Mouse (Mus musculus) ovary, postnatal 36 days (tissue): Measurements from ENCODE around the gene St6galnac3.

Experiments
- DNase-seq: peaks from one replicate; pipeline ENCODE4 v3.0.0; 2022; ENCODE audit warnings: low spot score, mixed read lengths

St6galnac3 gene

DNA sequence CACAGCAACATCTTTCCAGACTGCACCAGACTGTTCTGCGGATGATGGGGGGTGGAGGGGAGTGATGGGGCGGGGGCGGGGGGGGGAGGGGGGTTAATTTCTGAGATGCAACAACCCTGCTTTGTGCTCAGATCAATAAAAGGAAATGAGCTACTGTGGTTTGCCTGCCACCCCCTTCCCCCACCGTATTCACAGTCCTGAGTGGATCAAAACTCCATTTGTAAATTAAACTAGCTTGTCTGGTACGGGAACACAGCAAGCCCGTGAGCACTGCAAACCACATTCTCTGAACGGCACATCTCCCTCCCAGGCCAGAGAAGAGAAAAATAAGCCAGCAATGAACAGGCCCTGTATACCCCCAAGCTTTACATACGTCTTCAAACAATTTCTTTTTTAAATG is 76.3 kb downstream of the St6galnac3 start:
- no peak for DNase-seq

DNA sequence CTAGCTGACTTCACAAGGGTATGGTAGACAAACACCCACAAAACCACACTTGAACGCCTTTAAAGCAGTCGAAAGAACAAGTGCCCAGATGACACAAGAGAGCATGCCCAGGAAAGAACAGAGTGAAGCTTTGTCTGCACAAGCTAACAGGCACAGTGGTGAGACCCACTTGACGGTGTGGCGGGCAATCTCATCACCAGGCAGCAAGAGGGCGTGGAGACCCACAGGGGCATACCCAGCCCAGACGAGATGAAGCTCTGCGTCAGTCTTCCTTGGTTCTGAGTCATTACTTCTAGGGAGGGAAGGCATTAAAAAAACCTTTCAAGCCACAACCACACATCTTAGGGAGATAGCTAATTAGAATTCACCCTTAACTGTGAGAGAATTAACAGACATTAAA is 79.2 kb downstream of the St6galnac3 start:
- no peak for DNase-seq

DNA sequence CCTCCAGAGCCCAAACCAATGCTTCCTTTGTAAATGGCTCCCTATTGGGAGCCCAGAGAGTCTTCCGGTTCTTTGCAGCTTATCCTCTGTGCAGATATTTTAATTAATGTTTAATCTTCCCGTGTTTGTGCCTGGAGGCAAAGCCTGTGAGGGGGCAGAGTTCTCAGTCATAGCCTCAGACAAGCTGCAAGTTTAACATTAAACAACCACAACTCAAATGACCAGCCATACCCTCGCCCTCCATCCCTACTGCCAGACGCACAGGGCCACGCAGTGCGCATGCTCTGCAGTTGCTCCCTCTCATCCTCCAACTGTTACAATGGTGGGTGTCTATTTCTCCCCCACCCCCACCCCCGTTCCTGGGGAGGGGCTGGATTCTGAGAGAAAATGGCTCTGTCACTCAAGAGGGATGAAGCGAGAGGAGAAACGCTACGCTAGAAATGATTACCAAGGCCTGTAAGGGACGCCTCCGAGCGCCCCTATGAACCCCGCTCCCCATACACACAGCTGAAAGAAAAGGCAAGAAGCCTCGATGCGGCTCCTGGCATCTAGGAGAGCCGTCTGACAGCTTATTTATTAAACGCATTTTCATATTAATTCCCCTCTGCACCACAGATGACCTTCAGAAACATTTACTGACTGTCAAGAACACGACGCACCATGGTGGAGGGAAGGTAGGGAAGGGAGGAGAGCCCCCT is 81.0 kb downstream of the St6galnac3 start:
- DNase-seq = no peak

DNA sequence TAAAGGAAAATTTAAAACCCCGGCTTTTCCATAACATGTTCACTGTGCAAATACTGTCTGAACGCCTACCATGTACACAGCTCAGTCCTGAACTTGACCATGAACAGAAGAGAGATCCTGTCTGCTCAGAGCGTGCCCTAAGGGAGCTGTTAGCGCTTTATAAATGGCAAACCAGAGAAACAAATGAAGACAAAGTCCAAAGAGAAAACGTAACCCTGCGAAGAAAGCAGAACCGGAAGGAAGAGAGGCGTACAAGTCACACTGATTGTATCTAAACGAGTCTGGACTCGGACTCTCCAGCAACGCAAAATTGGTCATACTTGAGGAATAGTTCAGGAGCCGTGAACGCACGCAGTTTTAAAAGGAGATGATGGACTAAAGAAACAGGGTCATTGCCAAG is 82.1 kb downstream of the St6galnac3 start:
- DNase-seq = no peak

DNA sequence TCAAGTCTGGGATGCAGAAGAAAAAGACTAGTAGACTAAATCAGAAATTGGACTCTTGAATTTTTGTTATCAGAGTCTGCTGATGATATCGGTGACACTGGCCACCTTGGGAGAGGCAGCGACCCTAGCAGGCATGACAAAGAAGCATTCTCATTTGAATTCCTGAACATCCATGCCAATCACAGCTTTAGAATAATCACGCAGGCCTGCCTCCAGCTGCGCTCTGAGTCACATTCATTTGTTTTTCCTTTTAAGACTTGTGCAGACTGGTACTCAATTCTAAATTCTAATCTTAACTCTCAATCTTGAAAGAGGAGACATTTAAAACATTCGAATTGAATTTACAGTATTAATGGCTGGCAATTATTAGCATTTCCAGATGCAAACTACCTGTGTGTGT is 83.2 kb downstream of the St6galnac3 start:
- no peak for DNase-seq

DNA sequence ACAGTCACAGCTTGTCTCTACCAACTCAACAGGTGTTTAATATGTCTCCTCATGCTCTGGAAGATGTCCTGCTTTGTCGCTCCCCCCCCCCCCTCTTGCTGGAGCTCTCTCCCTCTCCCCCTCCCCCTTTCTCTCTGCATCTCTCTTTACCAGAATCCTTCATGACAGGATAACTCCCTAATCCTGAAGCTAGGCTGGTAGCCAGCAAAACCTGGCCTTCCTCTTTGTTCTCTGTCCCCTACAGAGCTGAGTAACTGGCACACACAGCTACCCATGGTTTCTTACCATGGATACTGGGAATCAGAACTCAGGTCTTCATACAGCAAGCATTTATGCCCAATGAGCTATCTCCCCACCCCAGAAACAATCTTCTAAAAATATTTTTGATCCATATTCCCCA is 87.6 kb downstream of the St6galnac3 start:
- DNase-seq = no peak

DNA sequence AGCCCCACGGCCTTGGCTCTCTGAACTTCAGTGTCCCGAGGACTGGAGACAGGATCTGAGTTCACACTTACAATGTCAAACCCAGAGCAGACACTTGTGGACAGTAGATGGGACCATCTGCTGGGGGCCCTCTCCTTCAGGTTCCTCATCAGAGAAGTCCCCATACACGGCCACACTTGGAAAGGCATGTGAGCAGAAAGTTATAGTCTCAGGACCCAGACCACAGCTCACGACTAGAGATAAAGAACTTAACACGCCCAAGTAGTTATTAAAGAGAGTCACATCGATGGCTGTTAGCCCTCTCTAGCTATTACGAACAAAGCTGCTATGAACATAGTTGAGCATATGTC is 88.2 kb downstream of the St6galnac3 start:
- no peak for DNase-seq

DNA sequence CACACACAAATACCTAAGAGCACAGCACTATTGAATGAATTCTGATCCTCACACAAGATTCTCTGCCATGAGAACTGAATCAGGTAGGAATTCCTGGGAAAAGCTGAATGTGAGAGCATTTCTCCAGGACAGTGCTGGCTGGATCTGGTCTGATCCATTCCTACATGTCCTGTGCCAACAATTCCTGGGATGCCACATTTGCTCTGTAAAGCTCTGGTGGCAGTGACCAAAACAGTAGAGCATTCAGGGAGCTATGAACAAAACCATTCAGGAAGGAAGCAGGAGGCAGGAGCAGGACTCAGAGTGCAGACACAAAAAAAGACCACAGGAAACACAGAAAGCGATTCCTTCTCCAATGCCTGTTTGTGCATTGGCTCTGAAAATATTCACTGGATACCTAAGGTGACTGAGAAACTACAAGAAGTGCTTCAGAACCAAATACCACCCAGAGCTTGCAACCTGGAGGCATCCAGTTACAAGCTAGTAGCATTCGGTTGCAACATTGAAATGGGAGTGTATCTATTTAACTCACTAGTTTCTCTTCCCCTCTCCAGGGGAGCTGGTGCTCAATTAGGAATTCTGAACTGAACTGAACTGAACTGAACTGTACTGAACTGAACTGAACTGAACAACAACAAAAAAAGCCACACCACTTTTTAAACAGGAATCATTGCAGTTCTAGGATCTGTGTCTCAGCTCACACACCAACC is 88.7 kb downstream of the St6galnac3 start:
- no peak for DNase-seq

DNA sequence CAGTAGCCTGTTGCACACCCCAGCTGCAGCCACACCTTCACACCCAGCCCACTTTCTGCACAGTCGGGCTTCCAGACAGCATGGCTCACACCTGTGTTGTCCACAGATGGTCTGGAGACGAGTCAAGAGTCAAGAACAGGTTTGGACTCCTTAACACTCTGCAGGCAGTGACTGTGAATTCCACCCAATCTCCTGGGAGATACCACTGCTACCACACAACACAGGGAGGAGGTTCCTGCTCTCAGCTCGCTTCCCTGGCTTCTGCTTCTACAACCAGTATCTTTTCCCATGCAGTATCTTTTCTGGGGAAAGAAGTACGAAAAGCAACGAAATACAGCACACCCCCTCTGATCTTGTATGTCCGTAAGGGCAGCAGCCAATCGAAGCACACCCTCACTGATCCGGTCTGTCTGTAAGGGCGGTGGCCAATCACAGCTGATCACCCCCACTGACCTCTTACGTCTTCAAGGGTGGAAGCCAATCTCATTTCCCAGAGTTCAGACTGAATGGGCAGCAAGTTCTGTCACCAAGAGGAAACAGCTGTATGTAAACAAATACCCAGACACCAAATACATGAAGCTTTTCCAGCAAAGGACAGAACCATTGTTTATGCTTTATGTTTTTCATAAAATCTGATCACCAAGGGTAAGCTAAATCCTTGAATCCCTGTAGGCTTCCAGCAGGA is 92.8 kb downstream of the St6galnac3 start:
- DNase-seq = no peak

DNA sequence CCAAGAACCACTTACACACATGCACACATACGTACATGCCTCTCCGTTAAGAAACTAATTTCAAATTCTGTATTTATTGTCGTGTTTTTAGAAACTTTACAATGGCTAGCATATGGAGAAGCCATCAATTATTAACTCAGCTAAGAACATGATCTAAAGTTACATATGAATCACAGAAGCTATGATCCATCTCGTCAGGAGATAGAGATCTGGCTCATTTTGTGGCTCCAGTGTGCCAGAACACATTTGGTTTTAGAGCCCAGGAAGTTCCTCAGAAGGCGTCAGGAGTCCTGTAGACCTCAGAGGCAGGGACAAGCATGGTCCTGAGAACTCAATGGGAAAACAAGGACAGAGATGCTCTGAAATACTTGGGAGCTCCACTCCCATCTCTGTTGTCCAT is 98.7 kb downstream of the St6galnac3 start:
- DNase-seq = no peak

DNA sequence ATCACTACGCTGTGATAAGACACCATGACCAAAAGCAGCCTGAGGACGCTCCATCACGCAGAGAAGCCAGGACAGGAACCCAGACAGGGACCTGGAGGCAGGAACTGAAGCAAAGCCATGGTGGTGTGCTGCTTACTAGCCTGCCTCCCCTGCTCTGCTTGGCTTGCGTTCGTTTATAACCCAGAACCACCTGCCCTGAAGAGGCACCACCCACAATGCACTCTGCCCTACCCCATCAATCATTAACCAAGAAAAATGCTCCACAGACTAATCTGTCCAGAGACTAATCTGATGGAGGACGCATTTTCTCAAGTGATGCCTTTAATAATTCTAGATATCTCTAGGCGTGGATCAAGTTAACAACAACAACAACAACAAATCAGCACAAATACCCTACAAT is 106.0 kb downstream of the St6galnac3 start:
- no peak for DNase-seq

DNA sequence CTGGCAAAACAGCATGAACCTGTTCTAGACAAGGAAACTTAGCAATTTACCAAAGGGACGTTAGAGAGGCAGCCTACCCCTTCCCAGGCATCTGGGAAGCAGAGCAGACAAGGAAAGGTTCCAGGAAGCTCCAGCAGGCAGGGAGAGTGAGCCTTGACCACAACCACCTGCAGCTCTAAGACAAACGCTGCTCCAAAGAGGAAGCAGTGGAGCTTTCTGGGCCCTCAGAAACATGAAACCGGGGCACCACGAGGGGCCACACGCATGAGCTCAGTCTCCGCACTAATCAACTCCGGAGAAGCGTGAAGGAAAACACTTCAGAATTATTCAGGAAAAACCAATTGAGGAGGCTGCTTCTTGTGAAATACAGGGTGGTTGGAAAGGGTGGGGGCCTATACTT is 108.1 kb downstream of the St6galnac3 start:
- DNase-seq = no peak

DNA sequence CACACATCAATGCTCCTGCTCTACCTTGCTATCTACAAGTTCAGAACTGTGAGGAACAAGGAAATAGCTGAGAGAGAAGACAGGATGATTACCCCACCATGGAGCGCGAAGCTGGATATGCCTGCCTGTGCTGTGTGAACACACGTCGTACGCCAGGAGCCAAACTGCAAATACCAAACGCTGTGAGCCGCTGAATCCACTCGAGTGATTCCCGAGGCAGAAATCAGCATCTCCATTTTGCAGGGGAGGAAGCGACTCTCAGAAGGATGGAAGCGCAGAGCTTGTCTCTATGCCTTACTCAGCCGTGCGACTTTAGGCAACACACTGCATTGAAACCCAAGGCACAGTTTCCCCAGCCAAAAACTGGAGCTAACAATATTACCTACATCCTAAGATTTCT is 114.7 kb downstream of the St6galnac3 start:
- no peak for DNase-seq

DNA sequence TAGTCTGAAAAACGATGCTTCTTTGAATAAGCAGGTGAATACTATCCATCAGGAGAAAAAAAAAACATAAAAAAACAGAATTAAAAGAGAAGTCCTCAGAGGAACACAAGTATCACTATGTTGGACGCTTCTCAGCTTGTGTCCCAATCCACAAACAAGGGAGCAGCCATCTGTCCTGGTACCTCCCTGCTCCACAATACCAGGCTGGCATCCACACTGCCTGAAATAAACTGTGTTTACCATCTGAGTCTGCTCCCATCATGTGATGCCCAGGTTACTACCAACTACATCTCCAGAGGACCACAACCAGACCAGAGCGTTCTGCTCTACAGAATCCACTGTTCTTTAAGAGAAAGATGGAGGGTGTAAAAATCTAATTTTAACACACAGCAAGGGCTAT is 118.6 kb downstream of the St6galnac3 start:
- DNase-seq = no peak

DNA sequence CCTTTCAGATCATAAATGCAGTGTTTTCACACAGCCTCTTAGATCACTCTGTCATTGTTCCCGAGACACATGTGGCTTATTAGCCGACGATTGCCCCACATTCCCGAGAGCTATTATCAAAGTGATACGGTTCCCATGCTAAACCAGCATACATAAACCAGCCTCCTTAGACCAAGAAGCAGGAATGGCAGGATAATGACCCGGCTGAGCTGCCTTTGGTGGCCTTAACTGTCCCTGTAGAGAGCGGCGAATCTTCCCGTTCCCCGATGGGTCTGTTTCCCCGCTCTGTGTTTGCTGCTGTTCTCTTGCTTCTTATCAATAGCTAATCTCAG is 119.2 kb downstream of the St6galnac3 start:
- DNase-seq = no peak

DNA sequence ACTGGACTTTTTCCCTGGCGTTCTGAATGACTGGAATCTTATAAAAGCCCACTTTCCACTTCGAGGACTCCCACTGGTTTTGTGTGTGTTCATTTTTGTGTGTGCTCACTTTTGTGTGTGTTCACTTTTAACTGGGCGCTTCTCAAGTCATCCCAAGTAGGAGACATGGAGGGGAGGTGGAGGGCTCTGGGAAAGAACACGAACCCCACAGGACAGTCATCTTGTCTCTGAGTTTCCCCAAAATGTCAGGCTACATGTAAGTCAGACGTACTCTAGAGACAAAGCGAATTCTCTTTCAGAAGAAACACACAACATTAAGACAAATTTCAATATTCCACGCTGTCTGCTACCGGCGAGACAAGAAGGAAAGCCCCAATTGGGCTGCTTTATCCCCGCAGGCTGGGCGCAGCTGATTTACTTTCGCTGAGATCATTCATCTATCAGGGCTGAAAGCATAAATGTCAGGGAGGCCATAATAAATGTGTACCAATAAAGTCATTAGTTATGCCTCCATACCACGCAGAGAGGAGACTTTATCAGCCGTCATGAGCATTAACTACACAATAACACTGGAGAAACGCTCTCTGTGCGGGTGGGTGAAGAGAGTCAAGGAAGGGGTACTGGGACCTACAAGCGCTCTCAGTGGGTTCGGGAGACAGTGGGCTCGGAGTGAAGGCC is 119.7 kb downstream of the St6galnac3 start:
- no peak for DNase-seq

DNA sequence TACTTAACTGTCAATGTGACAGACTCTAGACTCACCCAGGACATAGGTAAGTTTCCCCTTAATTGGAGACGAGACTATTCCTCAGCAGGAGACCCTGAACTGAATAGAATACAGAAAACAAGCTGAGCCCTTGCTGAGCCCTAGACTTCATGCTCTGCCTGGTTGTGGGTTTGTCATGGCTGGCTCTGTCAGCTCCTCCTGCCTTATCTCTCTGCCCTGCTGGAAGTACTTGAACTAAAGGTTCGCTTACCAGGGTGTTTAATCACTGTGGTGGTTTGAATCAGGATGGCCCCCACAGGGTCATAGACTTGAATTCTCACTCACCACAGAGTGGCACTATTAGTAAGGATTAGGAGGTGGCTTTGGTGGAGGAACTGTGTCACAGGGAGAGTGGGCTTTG is 125.8 kb downstream of the St6galnac3 start:
- no peak for DNase-seq

DNA sequence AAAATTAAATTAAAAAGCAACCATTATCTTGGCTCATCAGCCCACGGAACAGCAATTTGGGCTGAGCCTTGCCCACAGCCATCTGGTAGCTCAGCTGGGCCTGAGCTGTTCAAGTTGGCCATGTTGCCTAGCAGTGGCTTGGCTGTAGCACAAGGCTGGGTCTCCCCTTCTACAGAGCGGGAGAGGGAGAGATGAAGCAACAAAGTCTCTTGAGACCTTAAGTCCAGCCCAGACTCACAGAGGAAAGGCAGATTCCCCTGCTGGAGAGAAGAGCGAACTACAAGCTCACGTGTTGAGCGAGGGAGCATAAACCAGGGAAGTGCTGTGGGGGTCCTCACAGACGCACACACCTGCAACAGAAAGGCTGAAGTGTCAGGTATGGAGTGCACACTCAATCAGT is 126.3 kb downstream of the St6galnac3 start:
- DNase-seq = no peak

DNA sequence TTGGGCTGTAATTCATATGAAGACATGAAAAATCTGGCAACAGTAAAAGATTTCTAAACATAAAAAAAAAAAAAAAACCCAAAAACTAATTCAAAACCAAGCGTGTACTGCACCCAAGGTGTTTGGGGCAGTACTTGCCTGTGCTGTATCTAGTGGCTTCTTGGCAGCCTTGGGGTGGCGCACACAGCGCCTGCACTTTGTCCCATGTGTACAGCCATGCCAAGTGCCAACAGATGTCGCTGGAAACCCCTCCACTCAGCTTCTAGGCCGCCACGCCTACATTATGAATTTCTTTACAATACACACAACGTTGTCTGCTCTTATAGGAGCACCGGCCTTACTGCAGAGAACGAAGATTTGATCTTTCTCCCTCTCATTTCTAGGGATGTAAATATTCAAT is 130.4 kb downstream of the St6galnac3 start:
- DNase-seq = no peak

DNA sequence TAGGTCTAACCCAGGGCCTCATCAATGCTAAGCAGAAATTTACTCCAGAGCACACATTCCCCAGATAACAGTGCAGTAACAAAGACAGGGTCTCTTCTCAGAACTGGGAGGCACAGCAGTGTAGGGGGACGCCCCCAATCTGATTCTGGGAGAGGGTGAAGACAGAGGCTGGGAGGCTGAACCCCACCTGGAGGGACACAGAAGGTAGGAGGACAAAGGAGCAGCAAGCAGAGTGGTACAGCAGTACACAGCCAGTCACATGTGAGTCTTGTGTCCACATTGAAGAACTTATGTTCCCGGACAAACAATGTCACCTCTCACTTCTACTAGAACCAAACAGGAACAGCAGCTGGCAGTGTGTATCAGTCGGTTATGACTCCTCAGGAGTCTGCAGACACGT is 131.0 kb downstream of the St6galnac3 start:
- no peak for DNase-seq

DNA sequence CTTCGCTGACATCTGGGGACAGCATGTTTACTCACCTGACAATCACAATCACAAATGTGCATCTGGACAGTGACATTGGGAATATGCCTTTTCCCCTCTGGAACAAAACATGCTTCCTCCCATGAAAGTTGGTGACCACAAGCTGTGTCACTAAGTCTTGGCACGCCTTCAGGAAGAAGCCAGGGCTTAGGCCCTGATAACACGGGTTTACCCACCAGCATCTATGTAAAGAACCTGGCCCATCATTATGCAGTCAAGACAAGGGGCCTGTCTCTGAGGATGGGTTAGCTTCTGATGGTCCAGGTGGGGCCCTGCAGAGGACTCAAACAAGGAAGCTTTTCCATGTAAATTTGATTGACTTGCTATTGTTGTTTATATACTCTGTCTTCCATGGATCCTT is 131.9 kb downstream of the St6galnac3 start:
- DNase-seq = no peak

DNA sequence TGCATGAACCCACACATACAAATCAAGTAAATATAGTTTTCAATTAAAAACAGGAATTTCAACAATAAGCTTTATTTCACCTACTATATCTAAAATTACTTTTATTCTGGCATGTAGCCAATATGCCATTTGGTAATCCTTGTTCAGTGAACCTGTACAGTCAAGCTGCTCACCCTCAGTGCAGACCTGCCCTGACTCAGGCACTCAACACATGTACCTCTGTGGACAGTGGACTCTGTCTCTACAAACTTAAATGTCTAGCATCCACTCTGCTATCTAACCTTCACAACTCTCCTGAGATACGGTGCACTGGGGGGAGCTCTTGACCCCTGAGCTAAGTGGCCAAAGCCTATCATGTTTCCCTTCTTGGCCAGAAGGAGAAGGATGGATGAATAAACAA is 137.4 kb downstream of the St6galnac3 start:
- no peak for DNase-seq

DNA sequence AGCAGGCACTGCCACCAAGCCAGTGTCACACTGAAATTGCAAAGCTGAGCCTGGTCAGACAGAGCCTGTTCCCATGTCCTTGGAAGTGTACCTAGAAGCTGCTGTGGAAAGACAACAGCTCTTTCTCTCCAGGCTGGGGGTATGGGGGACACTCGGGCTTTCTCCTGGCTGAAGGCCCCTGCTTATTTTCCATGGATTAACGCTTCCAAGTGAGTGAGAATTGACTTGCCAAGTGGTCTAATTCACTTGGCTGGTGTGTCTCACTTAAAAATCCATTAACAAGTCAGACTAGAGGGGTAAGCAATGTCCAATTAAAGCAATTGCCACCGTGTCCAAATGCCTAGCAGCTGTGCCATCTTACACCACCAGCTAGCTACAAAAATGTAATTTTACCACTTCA is 140.1 kb downstream of the St6galnac3 start:
- no peak for DNase-seq
